Mouse (Mus musculus) spleen, postnatal 10 days (tissue): ENCODE data around the gene Tyw5.
A peak's percentile ranks its signal among the peaks of the same experiment; 100 is the strongest.

Experiments
- DNase-seq, 2 experiments: peaks; one replicate each; pipeline ENCODE4 v3.0.0; 2021 to 2022; ENCODE audit warnings: low spot score in 2 of 2

Gene Tyw5

GRCm38 (mm10) chr1:57387876-57388275 lies 19.0 kb downstream of the Tyw5 start:
- DNase-seq: no peak

- no peak for DNase-seq
These were observed 20.4 kb downstream of the Tyw5 start for GRCm38 (mm10) chr1:57386519-57386918.

GRCm38 (mm10) chr1:57377376-57378341 lies 29.2 kb downstream of the Tyw5 start, which contains the start of gene 1700066M21Rik:
Gene 1700066M21Rik (plus strand): TSS chr1:57377620.
- DNase-seq: peak; percentile 90 to 97

GRCm38 (mm10) chr1:57376806-57377205 lies 30.1 kb downstream of the Tyw5 start:
- DNase-seq: no peak

GRCm38 (mm10) chr1:57375276-57375675 lies 31.6 kb downstream of the Tyw5 start:
- no peak for DNase-seq

- no peak for DNase-seq
These were observed 36.5 kb downstream of the Tyw5 start for GRCm38 (mm10) chr1:57370451-57370850.

GRCm38 (mm10) chr1:57369111-57369510 lies 37.8 kb downstream of the Tyw5 start:
- no peak for DNase-seq

GRCm38 (mm10) chr1:57367446-57367845 lies 39.5 kb downstream of the Tyw5 start:
- DNase-seq: no peak

GRCm38 (mm10) chr1:57358546-57358945 lies 48.4 kb downstream of the Tyw5 start:
- DNase-seq: no peak

GRCm38 (mm10) chr1:57351941-57352340 lies 55.0 kb downstream of the Tyw5 start:
- no peak for DNase-seq

- no peak for DNase-seq
These were observed 59.4 kb downstream of the Tyw5 start for GRCm38 (mm10) chr1:57347487-57347886.

GRCm38 (mm10) chr1:57341197-57341596 lies 65.7 kb downstream of the Tyw5 start:
- DNase-seq: no peak

- DNase-seq: no peak
These were observed 67.6 kb downstream of the Tyw5 start for GRCm38 (mm10) chr1:57339156-57339796.
